In genomic region chr3:96593790-96594560, GRCm38 (mm10) we compare ENCODE assay signal across 8 mouse cellular contexts. TPM values are rescaled to one million over a fixed set of nuclear protein-coding genes. Genes with fewer than 3 reads are reported as not detected.
DNase-seq lines count a peak whose midpoint lies in the region; ATAC-seq and TF ChIP-seq lines count a peak whose summit lies in the region.

Gene Polr3gl (minus strand): TSS chr3:96594181.

- WGBS in embryonic facial prominence, embryonic 13.5 days = under 1% methylated on average over 38 of the region's 38 CpGs
- WGBS in heart, adult 2 months = 1% methylated on average over 38 of the region's 38 CpGs
- WGBS in limb, embryonic 14.5 days = under 1% methylated on average over 35 of the region's 38 CpGs
- WGBS in midbrain, postnatal 0 days = under 1% methylated on average over 34 of the region's 38 CpGs

- TF ChIP-seq POLR2A in heart, adult 2 months (IDR thresholded peaks at IDR 0.05; ENCODE audit: insufficient read depth, low read depth, low read length) = peak; percentile 84
- no peak for TF ChIP-seq POLR2A in limb, embryonic 14.5 days (IDR thresholded peaks at IDR 0.05; ENCODE audit: borderline replicate concordance, extremely low read depth, insufficient read depth, insufficient read length)

- DNase-seq in 3134 (ENCODE audit: extremely low read depth, insufficient read length, low spot score) = peak; percentile 94
- peak; percentile 96 for DNase-seq in adrenal gland, postnatal 36 days
- DNase-seq in heart, adult 2 months = peak; percentile 95 to 96
- DNase-seq in kidney, adult 8-10 months = peak; percentile 94 to 95
- DNase-seq in limb, embryonic 14.5 days (ENCODE audit: low spot score) = peak; percentile 92
- peak; percentile 95 for DNase-seq in midbrain, postnatal 0 days (ENCODE audit: low spot score)
- peak; percentile 86 to 90 for DNase-seq in spleen, postnatal 14 days (ENCODE audit: low spot score in 2 of 2)

- no peaks in the 10 kb centered on the region; the same call in 1 of the 2 replicates for H3K79me2 ChIP-seq in heart, adult 2 months (replicated peaks; ENCODE audit: control insufficient read depth, insufficient read depth, low read length)

- H3K9ac ChIP-seq in embryonic facial prominence, embryonic 13.5 days = peak within 1 kb of the TSS; percentile 80
- peak within 1 kb of the TSS; percentile 77 for H3K9ac ChIP-seq in heart, adult 2 months (ENCODE audit: low read depth, low read length)
- peak within 1 kb of the TSS; percentile 72 for H3K9ac ChIP-seq in limb, embryonic 14.5 days (ENCODE audit: low read depth, low read length, severe bottlenecking)
- H3K9ac ChIP-seq in midbrain, postnatal 0 days (replicated peaks; ENCODE audit: low read length, poor library complexity, severe bottlenecking) = peak within 1 kb of the TSS; percentile 67

- intact Hi-C loops in heart, adult 2 months (cut with DNase I) = loop anchor here (2.0 to 5.0 kb wide), 2 partner anchors 37 to 92 kb away; no protein-coding TSS in a partner anchor

- peaks cover 45% of the 10 kb centered on the region for H3K4me1 ChIP-seq in embryonic facial prominence, embryonic 13.5 days
- peaks cover 8% of the 10 kb centered on the region for H3K4me1 ChIP-seq in heart, adult 2 months (ENCODE audit: control insufficient read depth, insufficient read depth, low read length)
- H3K4me1 ChIP-seq in limb, embryonic 14.5 days (ENCODE audit: control insufficient read depth, insufficient read depth, low read length) = peaks cover 28% of the 10 kb centered on the region
- peaks cover 8% of the 10 kb centered on the region; the same call in 1 of the 2 replicates for H3K4me1 ChIP-seq in midbrain, postnatal 0 days (ENCODE audit: insufficient read depth, low read length)

- TF ChIP-seq CTCF in heart, adult 2 months (IDR thresholded peaks at IDR 0.05) = 0 out of 2 replicates have a peak, but pooled peaks have one; percentile 4
- TF ChIP-seq CTCF in midbrain, postnatal 0 days (IDR thresholded peaks at IDR 0.05) = peak; percentile 51

- ATAC-seq in embryonic facial prominence, embryonic 13.5 days (ENCODE audit: insufficient number of reproducible peaks, insufficient read depth, low FRiP score, low TSS enrichment, low read depth) = peak; percentile 82
- ATAC-seq in limb, embryonic 14.5 days (ENCODE audit: low FRiP score, low read depth) = peak; percentile 87
- peak; percentile 86 for ATAC-seq in midbrain, postnatal 0 days (ENCODE audit: low FRiP score)

- H3K27ac ChIP-seq in embryonic facial prominence, embryonic 13.5 days = peak within 1 kb of the TSS; percentile 86
- peak within 1 kb of the TSS; percentile 91 for H3K27ac ChIP-seq in heart, adult 2 months
- H3K27ac ChIP-seq in limb, embryonic 14.5 days (replicated peaks; ENCODE audit: low read depth, low read length) = peak within 1 kb of the TSS; percentile 75
- peak within 1 kb of the TSS; percentile 83 for H3K27ac ChIP-seq in midbrain, postnatal 0 days (ENCODE audit: low read depth, low read length)

- no peaks in the 10 kb centered on the region for H3K9me3 ChIP-seq in embryonic facial prominence, embryonic 13.5 days
- H3K9me3 ChIP-seq in limb, embryonic 14.5 days (ENCODE audit: control insufficient read depth, low read length) = no peaks in the 10 kb centered on the region
- H3K9me3 ChIP-seq in midbrain, postnatal 0 days (ENCODE audit: low read length) = no peaks in the 10 kb centered on the region

- H3K4me2 ChIP-seq in embryonic facial prominence, embryonic 13.5 days = peak within 1 kb of the TSS; percentile 74
- peak within 1 kb of the TSS; percentile 85 for H3K4me2 ChIP-seq in limb, embryonic 14.5 days (replicated peaks; ENCODE audit: low read depth, low read length, severe bottlenecking)
- H3K4me2 ChIP-seq in midbrain, postnatal 0 days (ENCODE audit: low read depth, low read length, poor library complexity, severe bottlenecking) = peak within 1 kb of the TSS; percentile 75

- TF ChIP-seq EP300 in heart, adult 2 months (IDR thresholded peaks at IDR 0.05; ENCODE audit: insufficient read depth, low read depth, low read length) = peak; percentile 62; the same call in 1 of the 2 replicates

- no peaks in the 10 kb centered on the region for H3K36me3 ChIP-seq in embryonic facial prominence, embryonic 13.5 days
- H3K36me3 ChIP-seq in heart, adult 2 months (ENCODE audit: control insufficient read depth, insufficient read depth, low read length) = no peaks in the 10 kb centered on the region
- H3K36me3 ChIP-seq in limb, embryonic 14.5 days (ENCODE audit: control insufficient read depth, insufficient read depth, low read length) = no peaks in the 10 kb centered on the region
- no peaks in the 10 kb centered on the region for H3K36me3 ChIP-seq in midbrain, postnatal 0 days (ENCODE audit: insufficient read depth, low read length)

- peaks cover 26% of the 10 kb centered on the region for H3K27me3 ChIP-seq in embryonic facial prominence, embryonic 13.5 days
- H3K27me3 ChIP-seq in heart, adult 2 months (ENCODE audit: control insufficient read depth, insufficient read depth, low read length) = no peaks in the 10 kb centered on the region
- no peaks in the 10 kb centered on the region for H3K27me3 ChIP-seq in limb, embryonic 14.5 days (ENCODE audit: control insufficient read depth, insufficient read depth, low read length)
- H3K27me3 ChIP-seq in midbrain, postnatal 0 days (ENCODE audit: insufficient read depth, low read length) = no peaks in the 10 kb centered on the region

- H3K4me3 ChIP-seq in embryonic facial prominence, embryonic 13.5 days = peak within 1 kb of the TSS; percentile 64
- H3K4me3 ChIP-seq in heart, adult 2 months = peak within 1 kb of the TSS; percentile 69
- H3K4me3 ChIP-seq in limb, embryonic 14.5 days (replicated peaks; ENCODE audit: low read length) = peak within 1 kb of the TSS; percentile 62
- peak within 1 kb of the TSS; percentile 57 for H3K4me3 ChIP-seq in midbrain, postnatal 0 days (ENCODE audit: low read depth, low read length)

RNA-seq across cellular contexts. Expression of gene Polr3gl, which starts in this region (rescaled TPM):
- total RNA-seq in adrenal gland, postnatal 36 days (2021) = 10 to 100 TPM; 29.4 to 33.3 TPM
- polyA plus RNA-seq in embryonic facial prominence, embryonic 13.5 days (2015; fragmentation: Nextera tagmentation; extraction: Ambion mirVana) = 53.7 and 56.7 TPM in 2 replicates
- 10 to 100 TPM; 24.3 to 35.0 TPM for total RNA-seq in heart, adult 2 months (2021)
- polyA plus RNA-seq in heart, adult 2 months (2012; rRNA removed) = 20.1 and 21.9 TPM in 2 replicates
- polyA plus RNA-seq in limb, embryonic 14.5 days (2012; rRNA removed) = 36.5 and 51.7 TPM in 2 replicates
- 11.9 and 15.3 TPM in 2 replicates for polyA plus RNA-seq in limb, embryonic 14.5 days (2014; fragmentation: Nextera tagmentation; extraction: Ambion mirVana)
- 13.2 and 16.2 TPM in 2 replicates for total RNA-seq in midbrain, postnatal 0 days (2014; rRNA removed)
- polyA plus RNA-seq in midbrain, postnatal 0 days (2015; fragmentation: Nextera tagmentation; extraction: Ambion mirVana) = 29.4 and 32.0 TPM in 2 replicates

Comparison
In these comparisons a context has a peak if more than half of its experiments do, and no peak if none do; other contexts are left out.
1. Peak in every context shown above with its lines: DNase-seq, ATAC-seq, H3K4me3 ChIP-seq and H3K27ac ChIP-seq.